Mouse (Mus musculus) heart, postnatal 0 days (tissue): ENCODE results near the gene Zfpm1. TPM values are rescaled to one million over a fixed set of nuclear protein-coding genes. Genes with fewer than 3 reads are reported as not detected.
A peak's percentile ranks its signal among the peaks of the same experiment; 100 is the strongest.

Source experiments
- ATAC-seq: fragments of 200-750 bp; cut with Nextera tagmentation; 2 replicates; pipeline ENCODE4 v1.8.0; 2017; ENCODE audit warnings: low read depth, moderate number of reproducible peaks, moderate library complexity; ENCODE audit not compliant: insufficient read depth
- DNase-seq: peaks from one replicate; pipeline ENCODE4 v3.0.0-alpha.2; 2016; ENCODE audit warnings: low spot score
- H3K27ac ChIP-seq: fragments of 300-500 bp; sonication (generic); 2 replicates; pipeline ENCODE4 v1.5.1; 2014; ENCODE audit warnings: low read depth, mild to moderate bottlenecking
- H3K27me3 ChIP-seq: fragments of 300-500 bp; sonication (generic); 2 replicates; pipeline ENCODE4 v1.6.1; 2014; ENCODE audit warnings: low read length, mixed read lengths; ENCODE audit not compliant: control insufficient read depth, insufficient read depth
- H3K36me3 ChIP-seq: fragments of 300-500 bp; sonication (generic); replicated peaks from 2 replicates; pipeline ENCODE4 v1.6.1; 2014; ENCODE audit warnings: low read length, mixed read lengths; ENCODE audit not compliant: control insufficient read depth, insufficient read depth
- H3K4me1 ChIP-seq: fragments of 300-500 bp; sonication (generic); 2 replicates; pipeline ENCODE4 v1.6.1; 2014; ENCODE audit warnings: antibody characterized with exemption; ENCODE audit not compliant: control insufficient read depth, insufficient read depth
- H3K4me2 ChIP-seq: fragments of 300-500 bp; sonication (generic); 2 replicates; pipeline ENCODE4 v1.6.1; 2014; ENCODE audit warnings: low read depth, mild to moderate bottlenecking, low read length, moderate library complexity
- H3K4me3 ChIP-seq: fragments of 300-500 bp; sonication (generic); 2 replicates; pipeline ENCODE4 v1.5.1; 2014; ENCODE audit warnings: low read depth, low read length
- H3K9ac ChIP-seq: fragments of 300-500 bp; sonication (generic); replicated peaks from 2 replicates; pipeline ENCODE4 v1.6.1; 2014; ENCODE audit warnings: low read depth, low read length, mixed read lengths
- H3K9me3 ChIP-seq: fragments of 300-500 bp; sonication (generic); replicated peaks from 2 replicates; pipeline ENCODE4 v1.6.1; 2016; ENCODE audit warnings: low read length; ENCODE audit not compliant: control insufficient read depth
- CTCF ChIP-seq: IDR thresholded peaks from 2 replicates; pipeline ENCODE4 v1.5.1; 2016; ENCODE audit warnings: antibody characterized with exemption, control low read depth, low read depth
- EP300 ChIP-seq: IDR thresholded peaks from 2 replicates; pipeline ENCODE4 v1.6.1; 2016; ENCODE audit warnings: antibody characterized with exemption, low read depth
- WGBS: fragments of 180-500 bp; shearing (Covaris S2); extraction: QIAGEN DNeasy Blood & Tissue Kit; methylation state at CpG from one replicate; pipeline ENCODE4 v1.1.7; 2014; 5-methylcytosine and 5-hydroxymethylcytosine counted together
- polyA plus RNA-seq: library from polyadenylated mRNA; unstranded; fragments of >200 nt; fragmentation: Nextera tagmentation; extraction: Ambion mirVana; gene quantifications from 2 replicates; pipeline ENCODE4 v1.2.1, GENCODE M21; 2015
- total RNA-seq: library from RNA; depleted of rRNA; stranded (reverse); fragments of >200 nt; gene quantifications from 2 replicates; pipeline ENCODE4 v1.2.3, GENCODE M21; 2014; ENCODE audit warnings: low replicate concordance

Gene Zfpm1
- total and polyA plus RNA-seq, 2 experiments from 2014 or later = 2.3 to 28.4 TPM

- Histone ChIP-seq H3K4me3 (no peak overlapping the region), H3K27ac (no peak overlapping the region), H3K36me3 (no peaks in the 10 kb centered on the region), H3K27me3 (peaks cover 16% of the 10 kb centered on the region; the same call in 1 of the 2 replicates), H3K4me2 (no peak overlapping the region), H3K4me1 (no peaks in the 10 kb centered on the region), H3K9ac (no peak overlapping the region), H3K9me3 (no peaks in the 10 kb centered on the region)
- no peak for TF ChIP-seq CTCF
- no peak for TF ChIP-seq EP300
- WGBS = 81% methylated on average over 5 of the region's 5 CpGs
- ATAC-seq (no peak), DNase-seq (no peak)
Measured at GRCm38 (mm10) chr8:122252366-122252765, 29.6 kb upstream of the Zfpm1 start.

- Histone ChIP-seq H3K4me1 (no peaks in the 10 kb centered on the region), H3K27ac (no peak overlapping the region), H3K4me3 (no peak overlapping the region), H3K4me2 (no peak overlapping the region), H3K9ac (no peak overlapping the region), H3K27me3 (peaks cover 17% of the 10 kb centered on the region; the same call in 1 of the 2 replicates), H3K9me3 (no peaks in the 10 kb centered on the region), H3K36me3 (no peaks in the 10 kb centered on the region; the same call in 1 of the 2 replicates)
- DNase-seq (peak; percentile 41), ATAC-seq (0 out of 2 replicates have a peak, but pooled peaks have one; percentile 40)
- TF ChIP-seq EP300 = no peak
- TF ChIP-seq CTCF = peak; percentile 99
- 79% methylated on average over 2 of the region's 2 CpGs for WGBS
Measured at GRCm38 (mm10) chr8:122259351-122259750, 22.6 kb upstream of the Zfpm1 start.

GRCm38 (mm10) chr8:122260755-122261154, 21.2 kb upstream of the Zfpm1 start:
- Histone ChIP-seq H3K27me3 (peaks cover 8% of the 10 kb centered on the region; the same call in 1 of the 2 replicates), H3K4me3 (no peak overlapping the region), H3K4me1 (no peaks in the 10 kb centered on the region), H3K9me3 (no peaks in the 10 kb centered on the region), H3K27ac (no peak overlapping the region), H3K4me2 (no peak overlapping the region), H3K9ac (no peak overlapping the region), H3K36me3 (no peaks in the 10 kb centered on the region; the same call in 1 of the 2 replicates)
- TF ChIP-seq CTCF = no peak
- no peak for TF ChIP-seq EP300
- DNase-seq (no peak), ATAC-seq (no peak)
- WGBS = 66% methylated on average over 9 of the region's 9 CpGs

GRCm38 (mm10) chr8:122262835-122263234, 19.1 kb upstream of the Zfpm1 start:
- ATAC-seq = no peak
- H3K27me3 ChIP-seq = peaks cover 8% of the 10 kb centered on the region; the same call in 1 of the 2 replicates
- DNase-seq = no peak
- H3K27ac ChIP-seq = no peak overlapping the region
- no peaks in the 10 kb centered on the region for H3K4me1 ChIP-seq
- no peak for TF ChIP-seq CTCF
- no peak for TF ChIP-seq EP300
- H3K9me3 ChIP-seq = no peaks in the 10 kb centered on the region
- H3K9ac ChIP-seq = no peak overlapping the region
- H3K4me2 ChIP-seq = no peak overlapping the region
- no peak overlapping the region for H3K4me3 ChIP-seq
- no peaks in the 10 kb centered on the region; the same call in 1 of the 2 replicates for H3K36me3 ChIP-seq
- WGBS = 61% methylated on average over 16 of the region's 16 CpGs

GRCm38 (mm10) chr8:122264243-122264642, 17.7 kb upstream of the Zfpm1 start:
- Histone ChIP-seq H3K4me1 (no peaks in the 10 kb centered on the region; the same call in 1 of the 2 replicates), H3K4me2 (no peak overlapping the region), H3K27ac (no peak overlapping the region), H3K27me3 (peaks cover 11% of the 10 kb centered on the region; the same call in 1 of the 2 replicates), H3K9me3 (no peaks in the 10 kb centered on the region), H3K9ac (no peak overlapping the region), H3K4me3 (no peak overlapping the region), H3K36me3 (no peaks in the 10 kb centered on the region; the same call in 1 of the 2 replicates)
- DNase-seq = no peak
- ATAC-seq = no peak
- TF ChIP-seq EP300 (no peak), CTCF (no peak)
- WGBS = 50% methylated on average over 9 of the region's 9 CpGs

- Histone ChIP-seq H3K4me3 (no peak overlapping the region), H3K9ac (no peak overlapping the region), H3K36me3 (no peaks in the 10 kb centered on the region; the same call in 1 of the 2 replicates), H3K4me2 (no peak overlapping the region), H3K27ac (no peak overlapping the region), H3K4me1 (no peaks in the 10 kb centered on the region; the same call in 1 of the 2 replicates), H3K27me3 (peaks cover 19% of the 10 kb centered on the region), H3K9me3 (no peaks in the 10 kb centered on the region)
- ATAC-seq = no peak
- WGBS = 90% methylated on average over 8 of the region's 8 CpGs
- TF ChIP-seq EP300 (no peak), CTCF (no peak)
- DNase-seq = no peak
Measured at GRCm38 (mm10) chr8:122265522-122265921, 16.4 kb upstream of the Zfpm1 start.
